Mouse (Mus musculus): ENCODE measurements around the gene Evi5l.
A peak's percentile ranks its signal among the peaks of the same experiment; 100 is the strongest.

Evi5l gene

GRCm38 (mm10) chr8:4205246-4206123 lies 39.1 kb downstream of the Evi5l start:
- no peak for DNase-seq (ENCODE audit: low read depth)

- no peak for DNase-seq (ENCODE audit: low read depth)
Observed at GRCm38 (mm10) chr8:4206182-4207015, 40.0 kb downstream of the Evi5l start.

GRCm38 (mm10) chr8:4207016-4207350 lies 40.6 kb downstream of the Evi5l start:
- DNase-seq (ENCODE audit: low read depth), result no peak

- peak; percentile 31 for DNase-seq (ENCODE audit: low read depth)
Observed at GRCm38 (mm10) chr8:4211097-4211496, 44.7 kb downstream of the Evi5l start.

- peak; percentile 42 for DNase-seq (ENCODE audit: low read depth)
Observed at GRCm38 (mm10) chr8:4212809-4213209, 46.4 kb downstream of the Evi5l start.

- peak; percentile 90 for DNase-seq (ENCODE audit: low read depth)
Observed at GRCm38 (mm10) chr8:4213210-4214005, 47.0 kb downstream of the Evi5l start.

- DNase-seq (ENCODE audit: low read depth), result peak; percentile 99
Observed at GRCm38 (mm10) chr8:4214006-4214980, 47.9 kb downstream of the Evi5l start.

GRCm38 (mm10) chr8:4216296-4216695 lies 49.9 kb downstream of the Evi5l start:
- no peak for DNase-seq (ENCODE audit: low read depth)

- DNase-seq (ENCODE audit: low read depth), result no peak
Observed at GRCm38 (mm10) chr8:4216791-4217621, 50.6 kb downstream of the Evi5l start, which contains the start of gene Prr36. Gene Prr36, minus strand, starts transcription at chr8:4217459.

GRCm38 (mm10) chr8:4219617-4220016 lies 53.2 kb downstream of the Evi5l start:
- DNase-seq (ENCODE audit: low read depth), result no peak

- no peak for DNase-seq (ENCODE audit: low read depth)
Observed at GRCm38 (mm10) chr8:4222059-4222458, 55.7 kb downstream of the Evi5l start.

GRCm38 (mm10) chr8:4226323-4226722 lies 60.0 kb downstream of the Evi5l start:
- no peak for DNase-seq (ENCODE audit: low read depth)

- DNase-seq (ENCODE audit: low read depth), result no peak
Observed at GRCm38 (mm10) chr8:4226739-4227347, 60.5 kb downstream of the Evi5l start, which contains the start of gene Lrrc8e. Gene Lrrc8e, plus strand, starts transcription at chr8:4226827.

- DNase-seq (ENCODE audit: low read depth), result no peak
Observed at GRCm38 (mm10) chr8:4227919-4228318, 61.6 kb downstream of the Evi5l start.

- DNase-seq (ENCODE audit: low read depth), result no peak
Observed at GRCm38 (mm10) chr8:4229784-4230183, 63.4 kb downstream of the Evi5l start.

- DNase-seq (ENCODE audit: low read depth), result no peak
Observed at GRCm38 (mm10) chr8:4230612-4231351, 64.4 kb downstream of the Evi5l start.

- DNase-seq (ENCODE audit: low read depth), result peak; percentile 85
Observed at GRCm38 (mm10) chr8:4237814-4238433, 71.6 kb downstream of the Evi5l start.
